Mouse (Mus musculus) small intestine, adult 2 months (tissue): ENCODE data around the gene Gpr4. TPM values are rescaled to one million over a fixed set of nuclear protein-coding genes. Genes with fewer than 3 reads are reported as not detected.

Source experiments
- H3K27ac ChIP-seq: fragments of 200-500 bp; 2 replicates; pipeline ENCODE4 v1.5.1; 2012; ENCODE audit warnings: low read depth, low read length, control low read depth, inconsistent platforms; ENCODE audit not compliant: insufficient read depth
- H3K27me3 ChIP-seq: fragments of 200-500 bp; 2 replicates; pipeline ENCODE4 v1.6.1; 2012; ENCODE audit warnings: mild to moderate bottlenecking, moderate library complexity, low read length, inconsistent platforms; ENCODE audit not compliant: control insufficient read depth, insufficient read depth
- H3K36me3 ChIP-seq: fragments of 200-500 bp; 2 replicates; pipeline ENCODE4 v1.6.1; 2012; ENCODE audit warnings: mild to moderate bottlenecking, low read length, control low read depth, inconsistent platforms; ENCODE audit not compliant: control insufficient read depth, insufficient read depth
- H3K4me1 ChIP-seq: fragments of 200-500 bp; 2 replicates; pipeline ENCODE4 v1.6.1; 2012; ENCODE audit warnings: low read length, inconsistent platforms, mixed read lengths; ENCODE audit not compliant: control insufficient read depth, insufficient read depth, insufficient read length
- H3K4me3 ChIP-seq: fragments of 200-500 bp; 2 replicates; pipeline ENCODE4 v1.5.1; 2012; ENCODE audit warnings: low read depth, mild to moderate bottlenecking, control low read depth, inconsistent platforms, low read length, moderate library complexity
- CTCF ChIP-seq: fragments of 200-500 bp; IDR thresholded peaks from 2 replicates; pipeline ENCODE4 v1.5.1; 2012; ENCODE audit warnings: low read depth, mild to moderate bottlenecking, control low read depth, inconsistent platforms, low read length, moderate library complexity, mixed read lengths; ENCODE audit not compliant: insufficient replicate concordance, insufficient read length; ENCODE audit errors: extremely low read depth
- POLR2A ChIP-seq: fragments of 200-500 bp; IDR thresholded peaks from 2 replicates; pipeline ENCODE4 v1.6.1; 2012; ENCODE audit warnings: low read depth, mild to moderate bottlenecking, control low read depth, inconsistent platforms, low read length, moderate library complexity
- WGBS: fragments of 180-500 bp; shearing (Covaris S2); methylation state at CpG from one replicate; pipeline ENCODE4 v1.1.7; 2018; 5-methylcytosine and 5-hydroxymethylcytosine counted together
- polyA plus RNA-seq: library from polyadenylated mRNA; depleted of rRNA; stranded (reverse); fragments of >200 nt; gene quantifications from 2 replicates; pipeline ENCODE4 v1.2.3, GENCODE M21; 2012

Gpr4 gene
- polyA plus RNA-seq, 1 experiment = 4.4 TPM

- no peak for TF ChIP-seq CTCF
- TF ChIP-seq POLR2A = no peak
- 77% methylated on average over 4 of the region's 4 CpGs for WGBS
Observed at GRCm38 (mm10) chr7:19209494-19209893, 2.8 kb upstream of the Gpr4 start.

DNA sequence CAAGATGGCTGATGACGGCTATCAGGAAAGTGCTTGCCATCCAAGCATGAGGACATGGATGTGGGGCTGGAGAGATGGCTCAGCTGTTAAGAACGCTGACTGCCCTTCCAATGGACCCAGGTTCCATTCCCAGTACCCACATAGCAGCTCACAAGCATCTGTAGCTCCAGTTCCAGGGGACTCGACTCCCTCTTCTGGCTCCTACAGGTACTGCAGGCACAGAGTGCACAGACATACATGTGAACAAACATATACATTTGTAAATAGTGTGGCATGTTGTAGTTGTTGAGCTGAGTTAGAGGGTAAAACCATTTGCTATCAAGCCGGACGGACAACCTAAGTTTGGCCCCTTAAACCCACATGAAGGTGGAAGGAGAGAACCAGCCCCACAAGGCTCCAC is 2.3 kb upstream of the Gpr4 start:
- Histone ChIP-seq H3K4me3 (no peak overlapping the region), H3K36me3 (no peaks in the 10 kb centered on the region; the same call in 1 of the 2 replicates), H3K4me1 (peaks cover 13% of the 10 kb centered on the region), H3K27ac (no peak overlapping the region), H3K27me3 (peaks cover 10% of the 10 kb centered on the region)
- TF ChIP-seq CTCF = 0 out of 2 replicates have a peak, but pooled peaks have one; percentile 20
- no peak for TF ChIP-seq POLR2A
- WGBS = 94% methylated on average over 5 of the region's 5 CpGs

More at GRCm38 (mm10) chr7:19209494-19209893, 2.8 kb upstream of the Gpr4 start:
- peaks cover 10% of the 10 kb centered on the region for H3K27me3 ChIP-seq
- peaks cover 13% of the 10 kb centered on the region for H3K4me1 ChIP-seq
- no peak overlapping the region for H3K4me3 ChIP-seq
- no peak overlapping the region for H3K27ac ChIP-seq
- H3K36me3 ChIP-seq = no peaks in the 10 kb centered on the region; the same call in 1 of the 2 replicates

DNA sequence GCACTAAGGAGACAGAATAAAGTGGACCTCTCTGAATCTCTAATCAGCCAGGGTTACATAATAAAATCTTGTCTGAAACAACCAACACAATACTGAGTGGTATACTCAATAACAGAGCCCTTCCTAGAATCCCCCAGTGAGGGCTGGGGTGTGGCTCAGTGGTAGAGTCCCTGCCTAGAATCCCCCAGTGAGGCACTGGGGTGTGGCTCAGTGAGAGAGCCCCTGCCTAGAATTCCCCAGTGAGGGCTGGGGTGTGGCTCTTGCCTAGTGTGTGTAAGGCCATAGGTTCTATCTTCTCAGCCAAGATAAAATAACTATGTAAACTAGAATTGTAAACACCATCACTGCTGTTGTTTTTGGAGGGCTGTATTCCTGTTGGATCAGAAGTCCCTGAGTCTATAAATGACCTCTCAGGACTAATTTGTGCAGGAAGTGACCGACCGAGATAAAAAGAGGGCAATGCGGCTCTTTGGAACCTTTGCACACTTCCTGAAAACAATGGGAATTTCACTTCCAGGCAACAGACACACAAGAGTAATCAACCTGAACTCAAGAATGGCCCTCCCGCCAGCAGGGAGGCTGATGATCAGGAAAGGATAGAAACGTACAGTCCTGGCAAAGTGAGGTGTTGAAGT is 1.2 kb upstream of the Gpr4 start:
- 43% methylated on average over 5 of the region's 5 CpGs for WGBS
- H3K4me1 ChIP-seq = peaks cover 13% of the 10 kb centered on the region
- H3K27me3 ChIP-seq = peaks cover 16% of the 10 kb centered on the region
- TF ChIP-seq POLR2A = no peak
- TF ChIP-seq CTCF = no peak
- H3K27ac ChIP-seq = 0 out of 2 replicates have a peak overlapping the region, but pooled peaks have one; percentile 8
- no peaks in the 10 kb centered on the region for H3K36me3 ChIP-seq
- no peak overlapping the region for H3K4me3 ChIP-seq

DNA sequence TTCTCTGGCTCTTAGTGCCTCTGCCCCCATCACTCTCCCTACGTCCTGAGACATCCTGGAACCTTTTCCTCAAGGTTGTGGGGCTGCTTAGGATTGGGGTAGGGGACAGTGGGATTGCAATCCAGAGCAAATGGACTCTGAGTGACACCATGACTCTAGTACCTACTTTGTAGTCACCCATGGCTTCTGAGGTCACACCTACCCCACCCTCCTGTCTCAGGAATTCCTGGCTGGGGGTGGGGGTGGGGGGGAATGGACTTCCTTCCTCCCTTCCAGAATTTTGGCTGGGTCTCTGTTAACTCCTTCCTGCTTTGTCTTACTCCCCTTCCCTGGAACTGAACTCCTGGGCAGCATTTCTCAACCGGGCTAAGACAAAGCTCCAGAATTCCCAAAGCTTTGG is 1.0 kb downstream of the Gpr4 start:
- H3K4me1 ChIP-seq = peaks cover 11% of the 10 kb centered on the region
- H3K27me3 ChIP-seq = peaks cover 23% of the 10 kb centered on the region
- no peaks in the 10 kb centered on the region for H3K36me3 ChIP-seq
- WGBS = 88% methylated on average over 2 of the region's 2 CpGs
- no peak for TF ChIP-seq POLR2A
- TF ChIP-seq CTCF = no peak
- no peak overlapping the region for H3K27ac ChIP-seq
- H3K4me3 ChIP-seq = peak overlapping the region; percentile 26; the same call in 1 of the 2 replicates

GRCm38 (mm10) chr7:19214369-19214768 is 2.0 kb downstream of the Gpr4 start:
- no peak for TF ChIP-seq CTCF
- no peak for TF ChIP-seq POLR2A
- no peak overlapping the region; the same call in 1 of the 2 replicates for H3K27ac ChIP-seq
- peaks cover 23% of the 10 kb centered on the region for H3K27me3 ChIP-seq
- peaks cover 11% of the 10 kb centered on the region for H3K4me1 ChIP-seq
- WGBS = 57% methylated on average over 7 of the region's 7 CpGs
- no peak overlapping the region for H3K4me3 ChIP-seq
- H3K36me3 ChIP-seq = no peaks in the 10 kb centered on the region

DNA sequence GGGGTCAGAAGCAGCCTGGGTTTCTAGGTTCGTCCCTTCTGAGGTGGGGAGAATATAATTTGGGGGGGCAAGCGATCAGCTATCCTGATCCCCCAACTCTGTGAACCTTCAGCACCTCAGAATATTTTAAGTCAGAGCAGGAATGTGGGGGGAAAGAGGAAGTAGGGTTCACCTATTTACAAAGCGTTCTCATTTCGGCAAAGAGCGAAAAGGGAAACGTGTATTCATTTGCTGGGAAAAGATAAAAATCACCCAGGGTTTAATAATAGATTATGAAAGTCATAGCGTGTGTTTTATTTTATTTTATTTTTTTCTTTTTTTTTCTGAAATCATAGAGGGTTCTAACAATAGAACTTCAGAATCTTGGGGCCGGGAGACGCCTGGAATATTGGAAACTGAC is 2.6 kb downstream of the Gpr4 start:
- Histone ChIP-seq H3K4me1 (peaks cover 11% of the 10 kb centered on the region), H3K4me3 (no peak overlapping the region), H3K27ac (no peak overlapping the region), H3K36me3 (no peaks in the 10 kb centered on the region), H3K27me3 (peaks cover 23% of the 10 kb centered on the region)
- WGBS = 53% methylated on average over 9 of the region's 9 CpGs
- TF ChIP-seq POLR2A (no peak), CTCF (no peak)

DNA sequence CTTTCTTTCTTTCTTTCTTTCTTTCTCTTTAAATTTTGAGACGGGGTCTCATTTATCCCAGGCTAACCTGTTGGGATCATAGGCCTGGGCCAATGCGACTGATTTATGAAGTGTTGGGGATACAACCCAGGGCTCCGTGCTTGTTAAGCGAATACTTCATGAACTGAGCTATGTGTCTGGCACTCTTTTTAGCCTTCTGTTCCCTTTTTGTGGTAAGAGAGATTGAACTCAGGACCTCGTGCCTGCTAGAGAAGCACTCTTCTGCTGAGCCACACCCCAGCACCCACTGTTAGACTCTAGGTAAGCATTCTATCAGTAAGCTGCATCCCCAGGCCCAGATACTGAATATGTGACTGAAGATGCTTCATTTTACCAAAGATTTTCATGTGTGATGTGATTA is 5.2 kb downstream of the Gpr4 start:
- H3K36me3 ChIP-seq = no peaks in the 10 kb centered on the region
- peaks cover 19% of the 10 kb centered on the region for H3K27me3 ChIP-seq
- H3K4me3 ChIP-seq = no peak overlapping the region
- H3K4me1 ChIP-seq = 0 out of 2 replicates have a peak, but pooled peaks cover 4% of the 10 kb centered on the region
- TF ChIP-seq CTCF (no peak), POLR2A (no peak)
- WGBS = 60% methylated on average over 5 of the region's 5 CpGs
- no peak overlapping the region for H3K27ac ChIP-seq
